Mouse (Mus musculus) forebrain, postnatal 0 days (tissue): ENCODE data around the gene Auts2. TPM values are rescaled to one million over a fixed set of nuclear protein-coding genes. Genes with fewer than 3 reads are reported as not detected.

Experiments used
- ATAC-seq: fragments of 200-750 bp; cut with Nextera tagmentation; 2 replicates; pipeline ENCODE4 v1.8.0; 2017; ENCODE audit warnings: mild to moderate bottlenecking, moderate library complexity
- DNase-seq: peaks from one replicate; pipeline ENCODE4 v3.0.0-alpha.2; 2015
- H3K27ac ChIP-seq: fragments of 300-500 bp; sonication (generic); 2 replicates; pipeline ENCODE4 v1.5.1; 2014; ENCODE audit warnings: low read depth, mild to moderate bottlenecking, antibody characterized with exemption, low read length, moderate library complexity, mixed read lengths
- H3K27me3 ChIP-seq: fragments of 300-500 bp; sonication (generic); 2 replicates; pipeline ENCODE4 v1.6.1; 2014; ENCODE audit warnings: mild to moderate bottlenecking, low read length, mixed read lengths; ENCODE audit not compliant: insufficient read depth
- H3K36me3 ChIP-seq: fragments of 300-500 bp; sonication (generic); 2 replicates; pipeline ENCODE4 v1.6.1; 2014; ENCODE audit warnings: mild to moderate bottlenecking, moderate library complexity; ENCODE audit not compliant: insufficient read depth
- H3K4me1 ChIP-seq: fragments of 300-500 bp; sonication (generic); 2 replicates; pipeline ENCODE4 v1.6.1; 2014; ENCODE audit warnings: antibody characterized with exemption; ENCODE audit not compliant: insufficient read depth
- H3K4me2 ChIP-seq: fragments of 300-500 bp; sonication (generic); 2 replicates; pipeline ENCODE4 v1.6.1; 2014; ENCODE audit warnings: low read depth, mild to moderate bottlenecking, moderate library complexity
- H3K4me3 ChIP-seq: fragments of 300-500 bp; sonication (generic); 2 replicates; pipeline ENCODE4 v1.5.1; 2014; ENCODE audit warnings: low read depth, low read length, mixed read lengths
- H3K9ac ChIP-seq: fragments of 300-500 bp; sonication (generic); 2 replicates; pipeline ENCODE4 v1.6.1; 2014; ENCODE audit warnings: mild to moderate bottlenecking
- H3K9me3 ChIP-seq: fragments of 300-500 bp; sonication (generic); 2 replicates; pipeline ENCODE4 v1.6.1; 2016; ENCODE audit warnings: low read length
- CTCF ChIP-seq: sonication (generic); IDR thresholded peaks from 2 replicates; pipeline ENCODE4 v1.5.1; 2016; ENCODE audit warnings: antibody characterized with exemption, control low read depth, low read depth
- WGBS: fragments of 180-500 bp; shearing (Covaris S2); extraction: QIAGEN DNeasy Blood & Tissue Kit; methylation state at CpG from one replicate; pipeline ENCODE4 v1.1.7; 2014; 5-methylcytosine and 5-hydroxymethylcytosine counted together
- polyA plus RNA-seq: library from polyadenylated mRNA; unstranded; fragments of >200 nt; fragmentation: Nextera tagmentation; extraction: Ambion mirVana; gene quantifications from 2 replicates; pipeline ENCODE4 v1.2.1, GENCODE M21; 2015
- total RNA-seq: library from RNA; depleted of rRNA; stranded (reverse); fragments of >200 nt; gene quantifications from 2 replicates; pipeline ENCODE4 v1.2.3, GENCODE M21; 2014

The Auts2 gene
- total and polyA plus RNA-seq, 2 experiments from 2014 or later = 40.9 to 66.2 TPM

GRCm38 (mm10) chr5:132351139-132351538 is 192.0 kb downstream of the Auts2 start:
- Histone ChIP-seq H3K27me3 (no peaks in the 10 kb centered on the region), H3K4me3 (no peak overlapping the region), H3K9ac (no peak overlapping the region), H3K27ac (no peak overlapping the region), H3K36me3 (no peaks in the 10 kb centered on the region), H3K4me1 (no peaks in the 10 kb centered on the region), H3K4me2 (no peak overlapping the region), H3K9me3 (no peaks in the 10 kb centered on the region)
- no peak for ATAC-seq
- no peak for DNase-seq
- no peak for TF ChIP-seq CTCF

DNA sequence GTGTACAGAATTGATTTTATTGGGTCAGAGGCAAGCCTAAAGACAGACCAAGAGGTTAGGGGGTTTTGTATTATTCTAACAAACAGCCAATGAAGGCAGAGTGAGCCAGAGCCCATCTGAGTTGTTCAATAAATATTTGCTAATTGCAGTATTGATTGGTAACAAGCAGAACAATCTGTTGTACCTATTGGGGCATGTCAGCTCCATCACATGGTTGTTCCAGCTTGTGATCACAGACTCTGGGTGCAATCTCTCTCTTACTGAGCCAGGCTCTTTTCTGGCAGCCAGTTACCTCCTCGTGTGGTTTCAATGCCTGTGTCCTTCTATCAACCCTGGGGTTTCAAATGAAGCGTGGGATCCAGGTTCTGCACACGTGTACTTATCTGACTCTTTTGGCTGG is 201.8 kb downstream of the Auts2 start:
- Histone ChIP-seq H3K4me3 (no peak overlapping the region), H3K27ac (no peak overlapping the region), H3K4me2 (no peak overlapping the region), H3K27me3 (no peaks in the 10 kb centered on the region), H3K9ac (no peak overlapping the region), H3K9me3 (no peaks in the 10 kb centered on the region), H3K4me1 (peaks cover 14% of the 10 kb centered on the region; the same call in 1 of the 2 replicates), H3K36me3 (no peaks in the 10 kb centered on the region)
- DNase-seq = no peak
- no peak for TF ChIP-seq CTCF
- no peak for ATAC-seq
- WGBS = 65% methylated on average over 3 of the region's 3 CpGs

- Histone ChIP-seq H3K4me3 (no peak overlapping the region), H3K9ac (no peak overlapping the region), H3K9me3 (no peaks in the 10 kb centered on the region), H3K27ac (no peak overlapping the region), H3K4me2 (no peak overlapping the region), H3K4me1 (peaks cover 34% of the 10 kb centered on the region), H3K36me3 (no peaks in the 10 kb centered on the region), H3K27me3 (no peaks in the 10 kb centered on the region)
- no peak for DNase-seq
- WGBS = 67% methylated on average over 3 of the region's 3 CpGs
- TF ChIP-seq CTCF = no peak
- no peak for ATAC-seq
These were observed 205.5 kb downstream of the Auts2 start for GRCm38 (mm10) chr5:132337677-132338076.

DNA sequence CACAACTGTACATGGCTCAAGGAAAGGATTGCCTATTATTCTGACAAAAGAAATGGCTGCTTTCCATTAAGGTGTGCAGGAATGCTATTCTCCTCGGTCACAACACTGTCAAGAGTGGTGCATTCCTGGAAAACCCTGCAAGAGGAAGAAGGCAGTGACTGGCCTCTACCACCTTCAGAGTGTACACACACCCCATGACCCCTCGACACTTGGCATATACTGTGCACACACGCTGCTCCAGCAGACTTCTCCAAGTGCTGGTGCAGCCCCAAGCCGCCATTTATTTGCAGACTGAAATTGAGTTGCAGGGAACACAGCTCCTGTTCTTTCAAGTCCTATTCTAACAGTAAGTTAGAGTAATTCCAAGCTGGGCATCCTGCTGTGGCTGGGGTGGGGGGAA is 207.4 kb downstream of the Auts2 start:
- DNase-seq (no peak), ATAC-seq (no peak)
- H3K4me2 ChIP-seq = no peak overlapping the region
- H3K27me3 ChIP-seq = no peaks in the 10 kb centered on the region
- peaks cover 40% of the 10 kb centered on the region for H3K4me1 ChIP-seq
- no peak for TF ChIP-seq CTCF
- H3K27ac ChIP-seq = no peak overlapping the region
- no peaks in the 10 kb centered on the region for H3K9me3 ChIP-seq
- no peak overlapping the region for H3K9ac ChIP-seq
- WGBS = 72% methylated on average over 4 of the region's 4 CpGs
- no peaks in the 10 kb centered on the region for H3K36me3 ChIP-seq
- H3K4me3 ChIP-seq = no peak overlapping the region

GRCm38 (mm10) chr5:132334796-132335195 is 208.3 kb downstream of the Auts2 start:
- ATAC-seq = no peak
- H3K4me2 ChIP-seq = no peak overlapping the region
- no peak overlapping the region for H3K27ac ChIP-seq
- H3K36me3 ChIP-seq = no peaks in the 10 kb centered on the region
- H3K27me3 ChIP-seq = no peaks in the 10 kb centered on the region
- H3K4me1 ChIP-seq = peaks cover 40% of the 10 kb centered on the region
- 67% methylated on average over 3 of the region's 3 CpGs for WGBS
- TF ChIP-seq CTCF = no peak
- no peak overlapping the region for H3K4me3 ChIP-seq
- no peak for DNase-seq
- no peak overlapping the region for H3K9ac ChIP-seq
- H3K9me3 ChIP-seq = no peaks in the 10 kb centered on the region

DNA sequence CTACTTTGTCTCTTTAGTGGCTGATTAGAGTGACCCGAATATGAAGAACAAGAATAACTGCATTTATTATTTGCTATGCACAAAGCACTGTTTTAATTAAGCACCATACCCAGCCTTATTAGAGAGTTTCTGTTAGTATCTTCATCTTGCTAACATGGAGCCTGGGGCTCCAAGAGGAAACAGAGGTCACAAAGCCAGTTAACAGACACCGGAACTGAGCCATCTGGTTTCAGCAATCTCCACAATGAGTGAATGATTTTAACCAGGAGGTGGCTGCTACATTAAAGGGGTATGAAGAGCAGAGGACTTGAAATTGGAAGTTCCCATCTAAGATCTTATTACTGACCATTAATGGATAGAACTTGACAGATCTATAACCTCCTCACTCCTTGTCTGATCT is 209.4 kb downstream of the Auts2 start:
- no peak for TF ChIP-seq CTCF
- Histone ChIP-seq H3K36me3 (no peaks in the 10 kb centered on the region), H3K27ac (no peak overlapping the region), H3K4me3 (no peak overlapping the region), H3K27me3 (no peaks in the 10 kb centered on the region), H3K9ac (no peak overlapping the region), H3K9me3 (no peaks in the 10 kb centered on the region), H3K4me1 (peaks cover 36% of the 10 kb centered on the region), H3K4me2 (no peak overlapping the region)
- DNase-seq (no peak), ATAC-seq (no peak)
- 41% methylated on average over 2 of the region's 2 CpGs for WGBS

GRCm38 (mm10) chr5:132332521-132332920 is 210.6 kb downstream of the Auts2 start:
- Histone ChIP-seq H3K4me2 (no peak overlapping the region), H3K4me1 (peaks cover 36% of the 10 kb centered on the region), H3K27me3 (no peaks in the 10 kb centered on the region), H3K9ac (no peak overlapping the region), H3K27ac (no peak overlapping the region), H3K36me3 (no peaks in the 10 kb centered on the region), H3K9me3 (no peaks in the 10 kb centered on the region), H3K4me3 (no peak overlapping the region)
- no peak for TF ChIP-seq CTCF
- ATAC-seq (no peak), DNase-seq (no peak)
- WGBS = 22% methylated on average over 4 of the region's 4 CpGs
